Mouse (Mus musculus): ENCODE data around the gene Tenm1. TPM values are rescaled to one million over a fixed set of nuclear protein-coding genes. Genes with fewer than 3 reads are reported as not detected.

Gene Tenm1
- total and polyA plus RNA-seq, 3 experiments, result not detected

DNA sequence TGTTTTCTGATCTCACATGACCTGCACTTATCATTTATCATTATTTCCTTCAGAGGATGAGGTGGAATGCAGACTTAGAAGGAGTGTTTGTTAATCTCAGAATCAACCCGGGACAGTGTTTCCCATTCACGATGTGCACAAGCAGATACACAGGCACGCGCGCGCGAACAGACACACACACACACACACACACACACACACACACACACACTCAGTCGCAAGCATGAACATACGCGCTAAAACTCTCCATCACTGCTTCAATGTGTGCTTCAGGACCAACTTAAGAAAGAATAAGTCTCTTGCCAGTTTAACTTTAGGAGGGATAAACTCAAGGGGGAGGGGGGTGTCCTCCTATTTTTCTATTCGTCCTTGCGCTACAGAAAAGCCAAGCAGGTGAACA lies 411 bp upstream of the Tenm1 start:
- TF ChIP-seq ETS1 (IDR thresholded peaks at IDR 0.05; ENCODE audit: low read depth, low read length), result no peak
- TF ChIP-seq TCF12 (IDR thresholded peaks at IDR 0.05; ENCODE audit: low read depth, low read length), result no peak
- no peak for TF ChIP-seq BHLHE40 (IDR thresholded peaks at IDR 0.05; ENCODE audit: borderline replicate concordance, low read depth, low read length)
- TF ChIP-seq MYB (IDR thresholded peaks at IDR 0.05; ENCODE audit: low read depth, low read length), result no peak
- TF ChIP-seq ZKSCAN1 (IDR thresholded peaks at IDR 0.05; ENCODE audit: low read depth, low read length), result no peak
- no peak for TF ChIP-seq POLR2AphosphoS2 (IDR thresholded peaks at IDR 0.05; ENCODE audit: low read length)
- no peak for TF ChIP-seq MEF2A (IDR thresholded peaks at IDR 0.05; ENCODE audit: extremely low read depth, insufficient replicate concordance, low read depth, low read length, poor library complexity, severe bottlenecking)
- TF ChIP-seq RAD21 (IDR thresholded peaks at IDR 0.05; ENCODE audit: low read depth, low read length), result no peak
- no peak for TF ChIP-seq CHD1 (IDR thresholded peaks at IDR 0.05; ENCODE audit: low read depth, low read length)
- no peak for TF ChIP-seq UBTF (IDR thresholded peaks at IDR 0.05; ENCODE audit: borderline replicate concordance, insufficient read depth, low read depth, low read length)
- TF ChIP-seq MYC (IDR thresholded peaks at IDR 0.05; ENCODE audit: low read depth, low read length), result no peak
- no peak for TF ChIP-seq ELF1 (IDR thresholded peaks at IDR 0.05; ENCODE audit: low read depth, low read length)
- TF ChIP-seq USF2 (IDR thresholded peaks at IDR 0.05; ENCODE audit: borderline replicate concordance in 1 of 2, insufficient read depth in 1 of 2, low read depth in 1 of 2, low read length in 2 of 2), result no peak
- no peak for TF ChIP-seq POLR2A (IDR thresholded peaks at IDR 0.05; ENCODE audit: control insufficient read depth in 1 of 2, insufficient read depth in 1 of 2, low read depth in 1 of 2, low read length in 2 of 2, poor library complexity in 1 of 2)
- TF ChIP-seq EP300 (IDR thresholded peaks at IDR 0.05; ENCODE audit: low read depth in 1 of 2, low read length in 2 of 2), result no peak
- no peak for TF ChIP-seq SIN3A (IDR thresholded peaks at IDR 0.05; ENCODE audit: low read length)
- no peak for TF ChIP-seq CTCF (IDR thresholded peaks at IDR 0.05 in 2 of 3, conservative IDR thresholded peaks at IDR 0.05 in 1 of 3; ENCODE audit: control insufficient read depth in 1 of 3, insufficient read depth in 1 of 3, low read depth in 2 of 3, low read length in 3 of 3, poor library complexity in 1 of 3, severe bottlenecking in 1 of 3)
- TF ChIP-seq ZNF384 (IDR thresholded peaks at IDR 0.05; ENCODE audit: low read depth, low read length), result no peak
- Histone ChIP-seq H3K27me3 (ENCODE audit: control insufficient read depth in 1 of 2, insufficient read depth in 2 of 2, low read length in 2 of 2) (no peaks in the 10 kb centered on the region), H3K4me3 (ENCODE audit: control insufficient read depth in 1 of 2, insufficient read depth in 1 of 2, low read depth in 2 of 2, low read length in 2 of 2) (no peak overlapping the region), H3K9me3 (replicated peaks; ENCODE audit: insufficient read depth, low read length) (no peaks in the 10 kb centered on the region), H3K27ac (ENCODE audit: control insufficient read depth, low read depth, low read length) (no peak overlapping the region), H3K79me2 (ENCODE audit: control insufficient read depth, insufficient read depth, low read length, poor library complexity) (no peaks in the 10 kb centered on the region), H3K36me3 (ENCODE audit: control insufficient read depth in 1 of 2, insufficient read depth in 2 of 2, low read length in 2 of 2) (no peaks in the 10 kb centered on the region), H3K4me1 (ENCODE audit: control insufficient read depth in 1 of 2, insufficient read depth in 2 of 2, low read length in 2 of 2) (no peaks in the 10 kb centered on the region), H3K9ac (ENCODE audit: control insufficient read depth, low read depth, low read length, poor library complexity, severe bottlenecking) (no peak overlapping the region)
- DNase-seq (ENCODE audit: low read depth, low spot score), result no peak

DNA sequence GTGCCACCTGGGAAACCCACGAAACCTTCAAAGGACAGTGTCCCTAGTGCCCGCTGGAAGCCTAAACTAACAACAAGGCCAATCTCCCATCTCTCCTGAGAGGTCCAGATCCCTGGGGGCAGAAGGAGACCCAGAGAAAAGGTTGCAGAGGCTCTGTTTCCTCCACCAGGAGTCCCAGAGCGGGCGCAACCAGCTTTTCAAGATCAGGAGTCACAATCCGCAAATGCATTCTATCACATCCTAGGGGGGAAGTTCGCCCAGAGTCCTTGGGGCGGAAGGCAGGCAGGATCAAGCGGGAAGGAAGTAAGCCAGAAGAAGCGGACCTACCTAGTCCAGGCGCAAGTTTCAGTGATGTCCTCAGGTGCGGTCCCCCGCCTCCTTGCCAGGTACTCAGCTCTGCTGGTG lies 963 bp downstream of the Tenm1 start:
- DNase-seq (ENCODE audit: low read depth, low spot score), result no peak
- Histone ChIP-seq H3K79me2 (ENCODE audit: control insufficient read depth, insufficient read depth, low read length, poor library complexity) (no peaks in the 10 kb centered on the region), H3K4me1 (ENCODE audit: control insufficient read depth in 1 of 2, insufficient read depth in 2 of 2, low read length in 2 of 2) (no peaks in the 10 kb centered on the region), H3K9me3 (replicated peaks; ENCODE audit: insufficient read depth, low read length) (no peaks in the 10 kb centered on the region), H3K27ac (ENCODE audit: control insufficient read depth, low read depth, low read length) (no peak overlapping the region), H3K27me3 (ENCODE audit: control insufficient read depth in 1 of 2, insufficient read depth in 2 of 2, low read length in 2 of 2) (no peaks in the 10 kb centered on the region), H3K36me3 (ENCODE audit: control insufficient read depth in 1 of 2, insufficient read depth in 2 of 2, low read length in 2 of 2) (no peaks in the 10 kb centered on the region), H3K4me3 (ENCODE audit: control insufficient read depth in 1 of 2, insufficient read depth in 1 of 2, low read depth in 2 of 2, low read length in 2 of 2) (no peak overlapping the region), H3K9ac (ENCODE audit: control insufficient read depth, low read depth, low read length, poor library complexity, severe bottlenecking) (no peak overlapping the region)
- TF ChIP-seq RCOR1 (IDR thresholded peaks at IDR 0.05; ENCODE audit: low read depth, low read length) (no peak), POLR2AphosphoS5 (IDR thresholded peaks at IDR 0.05; ENCODE audit: borderline replicate concordance, low read depth, low read length) (no peak), ELF1 (IDR thresholded peaks at IDR 0.05; ENCODE audit: low read depth, low read length) (no peak)
